Mouse (Mus musculus) MEL (cell line): ENCODE data around the gene Ccdc171. TPM values are rescaled to one million over a fixed set of nuclear protein-coding genes. Genes with fewer than 3 reads are reported as not detected.

Source experiments
- DNase-seq: peaks from one replicate; pipeline ENCODE4 v3.0.0; 2011; ENCODE audit warnings: low read depth, low spot score
- H3K27ac ChIP-seq: 2 replicates; pipeline ENCODE4 v1.5.1; 2012; ENCODE audit warnings: low read depth, mild to moderate bottlenecking, control low read depth, low read length, moderate library complexity; ENCODE audit not compliant: control insufficient read depth
- H3K27me3 ChIP-seq, 2 experiments: fragments of 150-350 bp in 1 of 2; sonication (generic) in 1 of 2; 2 replicates each; pipeline ENCODE4 v1.6.1; 2012; ENCODE audit warnings: low read length in 2 of 2, mild to moderate bottlenecking in 2 of 2, improper control_type of control experiment in 1 of 2, moderate library complexity in 1 of 2; ENCODE audit not compliant: insufficient read depth in 2 of 2, control insufficient read depth in 1 of 2
- H3K36me3 ChIP-seq, 2 experiments: 2 replicates each; pipeline ENCODE4 v1.6.1; 2012 to 2014; ENCODE audit warnings: low read length in 2 of 2, improper control_type of control experiment in 1 of 2, inconsistent platforms in 1 of 2, mild to moderate bottlenecking in 1 of 2; ENCODE audit not compliant: insufficient read depth in 2 of 2, control insufficient read depth in 1 of 2
- H3K4me1 ChIP-seq, 2 experiments: fragments of 150-350 bp in 1 of 2; sonication (generic) in 1 of 2; 2 replicates each; pipeline ENCODE4 v1.6.1; 2012; ENCODE audit warnings: low read length in 2 of 2, improper control_type of control experiment in 1 of 2, mild to moderate bottlenecking in 1 of 2; ENCODE audit not compliant: insufficient read depth in 2 of 2, control insufficient read depth in 1 of 2
- H3K4me3 ChIP-seq, 2 experiments: fragments of 150-350 bp in 1 of 2; sonication (generic) in 1 of 2; 2 replicates each; pipeline ENCODE4 v1.5.1; 2012; ENCODE audit warnings: low read depth in 2 of 2, low read length in 2 of 2, mild to moderate bottlenecking in 2 of 2, moderate library complexity in 2 of 2, control low read depth in 1 of 2, improper control_type of control experiment in 1 of 2; ENCODE audit not compliant: control insufficient read depth in 1 of 2, insufficient read depth in 1 of 2
- H3K79me2 ChIP-seq: 2 replicates; pipeline ENCODE4 v1.6.1; 2012; ENCODE audit warnings: mild to moderate bottlenecking, low read length, moderate library complexity; ENCODE audit not compliant: control insufficient read depth, poor library complexity, insufficient read depth
- H3K9ac ChIP-seq: 2 replicates; pipeline ENCODE4 v1.6.1; 2012; ENCODE audit warnings: low read depth, mild to moderate bottlenecking, control low read depth, low read length, moderate library complexity; ENCODE audit not compliant: control insufficient read depth, poor library complexity, severe bottlenecking
- H3K9me3 ChIP-seq: fragments of 150-350 bp; sonication (generic); replicated peaks from 2 replicates; pipeline ENCODE4 v1.6.1; 2012; ENCODE audit warnings: mild to moderate bottlenecking, low read length, improper control_type of control experiment, moderate library complexity; ENCODE audit not compliant: insufficient read depth
- BHLHE40 ChIP-seq: IDR thresholded peaks from 2 replicates; pipeline ENCODE4 v1.6.1; 2012; ENCODE audit warnings: low read depth, mild to moderate bottlenecking, inconsistent platforms, low read length, improper control_type of control experiment, borderline replicate concordance
- E2F4 ChIP-seq: IDR thresholded peaks from 2 replicates; pipeline ENCODE4 v1.6.1; 2011; ENCODE audit warnings: low read depth, low read length, improper control_type of control experiment, borderline replicate concordance
- ETS1 ChIP-seq: IDR thresholded peaks from 2 replicates; pipeline ENCODE4 v1.6.1; 2012; ENCODE audit warnings: low read depth, mild to moderate bottlenecking, inconsistent platforms, low read length, improper control_type of control experiment, moderate library complexity
- HCFC1 ChIP-seq: IDR thresholded peaks from 2 replicates; pipeline ENCODE4 v1.6.1; 2012; ENCODE audit warnings: low read depth, mild to moderate bottlenecking, inconsistent platforms, low read length, improper control_type of control experiment, moderate library complexity
- JUND ChIP-seq: IDR thresholded peaks from 2 replicates; pipeline ENCODE4 v1.6.1; 2011; ENCODE audit warnings: low read depth, mild to moderate bottlenecking, improper control_type of control experiment, low read length
- KAT2A ChIP-seq: conservative IDR thresholded peaks from 2 replicates; pipeline ENCODE4 v1.6.1; 2012; ENCODE audit warnings: low read depth, low read length, improper control_type of control experiment, inconsistent platforms
- MAX ChIP-seq: IDR thresholded peaks from 2 replicates; pipeline ENCODE4 v1.6.1; 2011; ENCODE audit warnings: low read length, improper control_type of control experiment
- MYB ChIP-seq: IDR thresholded peaks from 2 replicates; pipeline ENCODE4 v1.6.1; 2011; ENCODE audit warnings: mild to moderate bottlenecking, low read depth, low read length, improper control_type of control experiment
- MYC ChIP-seq: IDR thresholded peaks from 2 replicates; pipeline ENCODE4 v1.6.1; 2011; ENCODE audit warnings: low read depth, mild to moderate bottlenecking, low read length, improper control_type of control experiment, moderate library complexity
- NELFE ChIP-seq: IDR thresholded peaks from 2 replicates; pipeline ENCODE4 v1.6.1; 2011; ENCODE audit warnings: low read depth, low read length, improper control_type of control experiment
- NRF1 ChIP-seq: IDR thresholded peaks from 2 replicates; pipeline ENCODE4 v1.6.1; 2014; ENCODE audit warnings: low read depth, mild to moderate bottlenecking, inconsistent platforms, low read length, improper control_type of control experiment, moderate library complexity; ENCODE audit not compliant: poor library complexity, insufficient read depth, severe bottlenecking
- POLR2A ChIP-seq, 2 experiments: IDR thresholded peaks; 2 replicates each; pipeline ENCODE4 v1.6.1; 2011 to 2012; ENCODE audit warnings: low read length in 2 of 2, mild to moderate bottlenecking in 2 of 2, control low read depth in 1 of 2, improper control_type of control experiment in 1 of 2, low read depth in 1 of 2, moderate library complexity in 1 of 2; ENCODE audit not compliant: control insufficient read depth in 1 of 2, insufficient read depth in 1 of 2, poor library complexity in 1 of 2
- POLR2AphosphoS2 ChIP-seq: IDR thresholded peaks from 2 replicates; pipeline ENCODE4 v1.6.1; 2011; ENCODE audit warnings: low read length, improper control_type of control experiment
- RAD21 ChIP-seq: IDR thresholded peaks from 2 replicates; pipeline ENCODE4 v1.6.1; 2011; ENCODE audit warnings: mild to moderate bottlenecking, low read depth, low read length, improper control_type of control experiment
- TAL1 ChIP-seq: IDR thresholded peaks from 2 replicates; pipeline ENCODE4 v1.6.1; 2012; ENCODE audit warnings: mild to moderate bottlenecking, inconsistent platforms, low read length, moderate library complexity, mixed read lengths
- TCF12 ChIP-seq: IDR thresholded peaks from 2 replicates; pipeline ENCODE4 v1.6.1; 2014; ENCODE audit warnings: low read depth, mild to moderate bottlenecking, inconsistent platforms, low read length, improper control_type of control experiment, moderate library complexity
- UBTF ChIP-seq: IDR thresholded peaks from 2 replicates; pipeline ENCODE4 v1.6.1; 2012; ENCODE audit warnings: low read depth, mild to moderate bottlenecking, inconsistent platforms, low read length, improper control_type of control experiment, moderate library complexity, borderline replicate concordance; ENCODE audit not compliant: insufficient read depth
- USF1 ChIP-seq: IDR thresholded peaks from 2 replicates; pipeline ENCODE4 v1.6.1; 2014; ENCODE audit warnings: low read depth, mild to moderate bottlenecking, inconsistent platforms, low read length, improper control_type of control experiment, moderate library complexity
- ZKSCAN1 ChIP-seq: IDR thresholded peaks from 2 replicates; pipeline ENCODE4 v1.6.1; 2012; ENCODE audit warnings: low read depth, mild to moderate bottlenecking, inconsistent platforms, low read length, improper control_type of control experiment, moderate library complexity
- ZMIZ1 ChIP-seq: IDR thresholded peaks from 2 replicates; pipeline ENCODE4 v1.6.1; 2012; ENCODE audit warnings: low read depth, mild to moderate bottlenecking, inconsistent platforms, low read length, improper control_type of control experiment, moderate library complexity
- polyA plus RNA-seq, 2 experiments: library from polyadenylated mRNA; stranded (reverse) in 1 of 2; unstranded in 1 of 2; fragments of >175 nt in 1 of 2; fragments of >200 nt in 1 of 2; gene quantifications; 2 replicates each; pipeline versions ENCODE4 v1.2.1 to v1.2.4; 2012; ENCODE audit warnings: low replicate concordance in 2 of 2, low read depth in 1 of 2; ENCODE audit not compliant: insufficient read length in 2 of 2, insufficient read depth in 1 of 2, missing spikeins in 1 of 2
- total RNA-seq: library from RNA; depleted of rRNA; stranded (reverse); fragments of 300-350 nt; gene quantifications from 2 replicates; pipeline ENCODE4 v1.2.3, GENCODE M21; 2012

Gene Ccdc171
- total and polyA plus RNA-seq, 3 experiments: 1.6 to 1.8 TPM; not detected in 1

DNA sequence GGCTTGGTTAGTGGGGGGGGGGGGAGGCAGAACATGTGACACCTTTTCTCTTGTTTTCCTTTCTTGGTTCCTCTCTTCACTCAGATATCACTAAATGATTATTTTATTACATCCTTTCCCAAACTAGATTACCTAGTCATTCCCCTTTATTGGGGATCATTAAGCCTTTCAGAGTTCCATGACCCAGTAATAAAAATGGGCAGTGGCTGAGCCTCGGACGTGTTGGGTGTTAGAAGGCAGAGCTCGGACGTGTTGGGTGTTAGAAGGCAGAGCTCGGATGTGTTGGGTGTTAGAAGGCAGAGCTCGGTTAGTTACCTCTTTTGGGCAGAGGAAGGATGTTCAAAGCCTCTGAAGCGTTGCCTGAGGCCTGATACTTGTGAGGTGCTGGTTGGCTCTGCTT, 8.7 kb downstream of the Ccdc171 start:
- TF ChIP-seq TCF12: no peak
- no peak for TF ChIP-seq ZMIZ1
- peak; percentile 30; the same call in 1 of the 2 replicates for TF ChIP-seq USF1
- TF ChIP-seq HCFC1: no peak
- TF ChIP-seq UBTF: no peak
- TF ChIP-seq RAD21: no peak
- TF ChIP-seq KAT2A: no peak
- no peak for TF ChIP-seq BHLHE40
- H3K27ac ChIP-seq: no peak overlapping the region
- no peak overlapping the region for H3K4me3 ChIP-seq
- no peak overlapping the region for H3K9ac ChIP-seq
- H3K9me3 ChIP-seq: no peaks in the 10 kb centered on the region
- H3K79me2 ChIP-seq: no peaks in the 10 kb centered on the region
- H3K36me3 ChIP-seq: peaks cover 0 to 2% of the 10 kb centered on the region in 2 experiments; a peak in 1 of 4 replicates
- no peaks in the 10 kb centered on the region for H3K4me1 ChIP-seq
- H3K27me3 ChIP-seq: no peaks in the 10 kb centered on the region
- DNase-seq: no peak

- Histone ChIP-seq H3K79me2 (no peaks in the 10 kb centered on the region), H3K36me3 (no peaks in the 10 kb centered on the region; a peak in 2 of 4 replicates)
These were observed 24.2 kb downstream of the Ccdc171 start for GRCm38 (mm10) chr4:83549501-83549900.

More at GRCm38 (mm10) chr4:83549501-83549900, 24.2 kb downstream of the Ccdc171 start:
- Histone ChIP-seq H3K9me3 (no peaks in the 10 kb centered on the region), H3K4me1 (no peaks in the 10 kb centered on the region), H3K27me3 (no peaks in the 10 kb centered on the region), H3K4me3 (no peak overlapping the region), H3K27ac (no peak overlapping the region), H3K9ac (no peak overlapping the region)
- TF ChIP-seq POLR2AphosphoS2 (no peak), TAL1 (no peak), MYC (no peak), E2F4 (no peak), NRF1 (no peak), MAX (no peak), POLR2A (IDR thresholded peaks at IDR 0.05; ENCODE audit: control insufficient read depth in 1 of 2, insufficient read depth in 1 of 2, low read depth in 1 of 2, low read length in 2 of 2, poor library complexity in 1 of 2) (no peak), BHLHE40 (no peak), ZKSCAN1 (no peak), NELFE (no peak), JUND (no peak), USF1 (no peak), ETS1 (no peak), MYB (no peak)
- no peak for DNase-seq
